Mouse (Mus musculus) C2C12 (cell line): Measurements from ENCODE around the gene Dop1b.

Experiments
- CTCF ChIP-seq: IDR thresholded peaks from one replicate; pipeline ENCODE4 v1.5.1; 2011; ENCODE audit not compliant: control insufficient read depth, insufficient read depth, insufficient read length
- MAX ChIP-seq: IDR thresholded peaks from one replicate; pipeline ENCODE4 v1.6.1; 2011; ENCODE audit warnings: mild to moderate bottlenecking, control low read depth
- MYOD1 ChIP-seq: IDR thresholded peaks from one replicate; pipeline ENCODE4 v1.6.1; 2011; ENCODE audit warnings: low read depth; ENCODE audit not compliant: control insufficient read depth, insufficient read length
- USF1 ChIP-seq: IDR thresholded peaks from one replicate; pipeline ENCODE4 v1.6.1; 2011; ENCODE audit warnings: low read depth, mild to moderate bottlenecking, control low read depth, moderate library complexity

GRCm38 (mm10) chr16:93770271-93770926 lies 58.7 kb downstream of the Dop1b start:
- TF ChIP-seq CTCF (no peak), MYOD1 (no peak), MAX (no peak), USF1 (no peak)
